Mouse (Mus musculus): ENCODE results near the gene Ak8. TPM values are rescaled to one million over a fixed set of nuclear protein-coding genes. Genes with fewer than 3 reads are reported as not detected.

Ak8 gene
- polyA plus RNA-seq, 1 experiment from 2014 or later = 4.5 TPM

- no peak overlapping the region for H3K4me3 ChIP-seq (ENCODE audit: low read depth, low read length)
- H3K9ac ChIP-seq (ENCODE audit: low read depth, low read length) = no peak overlapping the region
- peaks cover 22% of the 10 kb centered on the region for H3K4me1 ChIP-seq (ENCODE audit: control insufficient read depth, insufficient read depth, low read length)
- no peak for ATAC-seq
- no peaks in the 10 kb centered on the region for H3K36me3 ChIP-seq (ENCODE audit: control insufficient read depth, insufficient read depth, low read length)
- H3K27me3 ChIP-seq (ENCODE audit: control insufficient read depth, insufficient read depth, low read depth, low read length) = peaks cover 4% of the 10 kb centered on the region
- 92% methylated on average over 2 of the region's 2 CpGs for WGBS
- H3K4me2 ChIP-seq (ENCODE audit: low read length) = no peak overlapping the region
- H3K27ac ChIP-seq (ENCODE audit: low read length) = no peak overlapping the region
- no peaks in the 10 kb centered on the region for H3K9me3 ChIP-seq (replicated peaks; ENCODE audit: control insufficient read depth, low read length, poor library complexity, severe bottlenecking)
Measured at GRCm38 (mm10) chr2:28747705-28748104, 47.7 kb downstream of the Ak8 start.

- Histone ChIP-seq H3K36me3 (ENCODE audit: control insufficient read depth, insufficient read depth, low read length) (no peaks in the 10 kb centered on the region), H3K9ac (ENCODE audit: low read depth, low read length) (peak overlapping the region; percentile 56), H3K4me1 (ENCODE audit: control insufficient read depth, insufficient read depth, low read length) (peaks cover 31% of the 10 kb centered on the region), H3K27me3 (ENCODE audit: control insufficient read depth, insufficient read depth, low read depth, low read length) (peaks cover 13% of the 10 kb centered on the region), H3K9me3 (replicated peaks; ENCODE audit: control insufficient read depth, low read length, poor library complexity, severe bottlenecking) (no peaks in the 10 kb centered on the region), H3K27ac (ENCODE audit: low read length) (peak overlapping the region; percentile 78), H3K4me2 (ENCODE audit: low read length) (peak overlapping the region; percentile 67), H3K4me3 (ENCODE audit: low read depth, low read length) (peak overlapping the region; percentile 36)
- ATAC-seq = peak; percentile 49; the same call in 1 of the 2 replicates
- 2% methylated on average over 17 of the region's 17 CpGs for WGBS
Measured at GRCm38 (mm10) chr2:28751186-28751585, 51.2 kb downstream of the Ak8 start.

GRCm38 (mm10) chr2:28751658-28752057 is 51.7 kb downstream of the Ak8 start:
- 1% methylated on average over 17 of the region's 17 CpGs for WGBS
- peak; percentile 54 for ATAC-seq
- Histone ChIP-seq H3K4me2 (ENCODE audit: low read length) (peak overlapping the region; percentile 67), H3K4me3 (ENCODE audit: low read depth, low read length) (peak overlapping the region; percentile 36), H3K4me1 (ENCODE audit: control insufficient read depth, insufficient read depth, low read length) (peaks cover 31% of the 10 kb centered on the region), H3K9me3 (replicated peaks; ENCODE audit: control insufficient read depth, low read length, poor library complexity, severe bottlenecking) (no peaks in the 10 kb centered on the region), H3K36me3 (ENCODE audit: control insufficient read depth, insufficient read depth, low read length) (no peaks in the 10 kb centered on the region), H3K27ac (ENCODE audit: low read length) (peak overlapping the region; percentile 70), H3K27me3 (ENCODE audit: control insufficient read depth, insufficient read depth, low read depth, low read length) (peaks cover 13% of the 10 kb centered on the region), H3K9ac (ENCODE audit: low read depth, low read length) (peak overlapping the region; percentile 56; the same call in 1 of the 2 replicates)

GRCm38 (mm10) chr2:28752388-28752787 is 52.4 kb downstream of the Ak8 start:
- Histone ChIP-seq H3K27me3 (ENCODE audit: control insufficient read depth, insufficient read depth, low read depth, low read length) (peaks cover 13% of the 10 kb centered on the region), H3K4me2 (ENCODE audit: low read length) (no peak overlapping the region), H3K9ac (ENCODE audit: low read depth, low read length) (no peak overlapping the region), H3K36me3 (ENCODE audit: control insufficient read depth, insufficient read depth, low read length) (no peaks in the 10 kb centered on the region), H3K27ac (ENCODE audit: low read length) (peak overlapping the region; percentile 70), H3K9me3 (replicated peaks; ENCODE audit: control insufficient read depth, low read length, poor library complexity, severe bottlenecking) (no peaks in the 10 kb centered on the region), H3K4me1 (ENCODE audit: control insufficient read depth, insufficient read depth, low read length) (peaks cover 31% of the 10 kb centered on the region), H3K4me3 (ENCODE audit: low read depth, low read length) (no peak overlapping the region)
- no peak for ATAC-seq
- WGBS = 37% methylated on average over 8 of the region's 8 CpGs

GRCm38 (mm10) chr2:28755451-28755850 is 55.5 kb downstream of the Ak8 start:
- peaks cover 8% of the 10 kb centered on the region for H3K27me3 ChIP-seq (ENCODE audit: control insufficient read depth, insufficient read depth, low read depth, low read length)
- WGBS = 4% methylated on average over 7 of the region's 7 CpGs

GRCm38 (mm10) chr2:28756201-28756600 is 56.2 kb downstream of the Ak8 start:
- Histone ChIP-seq H3K27ac (ENCODE audit: low read length) (no peak overlapping the region), H3K4me1 (ENCODE audit: control insufficient read depth, insufficient read depth, low read length) (peaks cover 23% of the 10 kb centered on the region), H3K9ac (ENCODE audit: low read depth, low read length) (no peak overlapping the region), H3K4me3 (ENCODE audit: low read depth, low read length) (no peak overlapping the region), H3K27me3 (ENCODE audit: control insufficient read depth, insufficient read depth, low read depth, low read length) (peaks cover 8% of the 10 kb centered on the region), H3K36me3 (ENCODE audit: control insufficient read depth, insufficient read depth, low read length) (no peaks in the 10 kb centered on the region), H3K9me3 (replicated peaks; ENCODE audit: control insufficient read depth, low read length, poor library complexity, severe bottlenecking) (no peaks in the 10 kb centered on the region), H3K4me2 (ENCODE audit: low read length) (no peak overlapping the region)
- 37% methylated on average over 4 of the region's 4 CpGs for WGBS
- no peak for ATAC-seq

More at GRCm38 (mm10) chr2:28755451-28755850, 55.5 kb downstream of the Ak8 start:
- H3K27ac ChIP-seq (ENCODE audit: low read length) = peak overlapping the region; percentile 29; the same call in 1 of the 2 replicates
- no peak overlapping the region for H3K4me2 ChIP-seq (ENCODE audit: low read length)
- H3K9ac ChIP-seq (ENCODE audit: low read depth, low read length) = no peak overlapping the region
- no peak for ATAC-seq
- H3K4me3 ChIP-seq (ENCODE audit: low read depth, low read length) = no peak overlapping the region
- no peaks in the 10 kb centered on the region for H3K36me3 ChIP-seq (ENCODE audit: control insufficient read depth, insufficient read depth, low read length)
- H3K4me1 ChIP-seq (ENCODE audit: control insufficient read depth, insufficient read depth, low read length) = peaks cover 30% of the 10 kb centered on the region
- H3K9me3 ChIP-seq (replicated peaks; ENCODE audit: control insufficient read depth, low read length, poor library complexity, severe bottlenecking) = no peaks in the 10 kb centered on the region

- no peak for ATAC-seq
- Histone ChIP-seq H3K4me1 (ENCODE audit: control insufficient read depth, insufficient read depth, low read length) (peaks cover 5% of the 10 kb centered on the region; the same call in 1 of the 2 replicates), H3K9me3 (replicated peaks; ENCODE audit: control insufficient read depth, low read length, poor library complexity, severe bottlenecking) (no peaks in the 10 kb centered on the region), H3K36me3 (ENCODE audit: control insufficient read depth, insufficient read depth, low read length) (no peaks in the 10 kb centered on the region), H3K9ac (ENCODE audit: low read depth, low read length) (no peak overlapping the region), H3K4me2 (ENCODE audit: low read length) (no peak overlapping the region), H3K27me3 (ENCODE audit: control insufficient read depth, insufficient read depth, low read depth, low read length) (peaks cover 5% of the 10 kb centered on the region), H3K4me3 (ENCODE audit: low read depth, low read length) (no peak overlapping the region), H3K27ac (ENCODE audit: low read length) (no peak overlapping the region)
- WGBS = 18% methylated on average over 4 of the region's 4 CpGs
Measured at GRCm38 (mm10) chr2:28759441-28759840, 59.5 kb downstream of the Ak8 start.

- ATAC-seq = no peak
- H3K27ac ChIP-seq (ENCODE audit: low read length) = no peak overlapping the region
- H3K27me3 ChIP-seq (ENCODE audit: control insufficient read depth, insufficient read depth, low read depth, low read length) = no peaks in the 10 kb centered on the region
- no peak overlapping the region for H3K9ac ChIP-seq (ENCODE audit: low read depth, low read length)
- no peaks in the 10 kb centered on the region for H3K9me3 ChIP-seq (replicated peaks; ENCODE audit: control insufficient read depth, low read length, poor library complexity, severe bottlenecking)
- no peaks in the 10 kb centered on the region for H3K36me3 ChIP-seq (ENCODE audit: control insufficient read depth, insufficient read depth, low read length)
- H3K4me1 ChIP-seq (ENCODE audit: control insufficient read depth, insufficient read depth, low read length) = 0 out of 2 replicates have a peak, but pooled peaks cover 3% of the 10 kb centered on the region
- H3K4me3 ChIP-seq (ENCODE audit: low read depth, low read length) = no peak overlapping the region
- 79% methylated on average over 4 of the region's 4 CpGs for WGBS
- H3K4me2 ChIP-seq (ENCODE audit: low read length) = no peak overlapping the region
Measured at GRCm38 (mm10) chr2:28766590-28766989, 66.6 kb downstream of the Ak8 start.

- 0 out of 2 replicates have a peak overlapping the region, but pooled peaks have one; percentile 3 for H3K9ac ChIP-seq (ENCODE audit: low read depth, low read length)
- no peak overlapping the region for H3K4me2 ChIP-seq (ENCODE audit: low read length)
- no peaks in the 10 kb centered on the region for H3K27me3 ChIP-seq (ENCODE audit: control insufficient read depth, insufficient read depth, low read depth, low read length)
- H3K4me3 ChIP-seq (ENCODE audit: low read depth, low read length) = no peak overlapping the region
- H3K27ac ChIP-seq (ENCODE audit: low read length) = no peak overlapping the region
- 0 out of 2 replicates have a peak, but pooled peaks cover 3% of the 10 kb centered on the region for H3K4me1 ChIP-seq (ENCODE audit: control insufficient read depth, insufficient read depth, low read length)
- 94% methylated on average over 2 of the region's 2 CpGs for WGBS
- no peaks in the 10 kb centered on the region for H3K36me3 ChIP-seq (ENCODE audit: control insufficient read depth, insufficient read depth, low read length)
- H3K9me3 ChIP-seq (replicated peaks; ENCODE audit: control insufficient read depth, low read length, poor library complexity, severe bottlenecking) = no peaks in the 10 kb centered on the region
- ATAC-seq = no peak
Measured at GRCm38 (mm10) chr2:28767041-28767440, 67.1 kb downstream of the Ak8 start.
